Mouse (Mus musculus): ENCODE data around the gene Rad51d. TPM values are rescaled to one million over a fixed set of nuclear protein-coding genes. Genes with fewer than 3 reads are reported as not detected.
"Not testable (repeated sequence)": the region's sequence is repeated elsewhere in the genome, so short reads cannot be mapped to it uniquely, and the experiment has no call there.

Gene Rad51d
- 13.5 and 14.2 TPM in 2 replicates for polyA plus RNA-seq (2015; fragmentation: Nextera tagmentation; extraction: Ambion mirVana)

DNA sequence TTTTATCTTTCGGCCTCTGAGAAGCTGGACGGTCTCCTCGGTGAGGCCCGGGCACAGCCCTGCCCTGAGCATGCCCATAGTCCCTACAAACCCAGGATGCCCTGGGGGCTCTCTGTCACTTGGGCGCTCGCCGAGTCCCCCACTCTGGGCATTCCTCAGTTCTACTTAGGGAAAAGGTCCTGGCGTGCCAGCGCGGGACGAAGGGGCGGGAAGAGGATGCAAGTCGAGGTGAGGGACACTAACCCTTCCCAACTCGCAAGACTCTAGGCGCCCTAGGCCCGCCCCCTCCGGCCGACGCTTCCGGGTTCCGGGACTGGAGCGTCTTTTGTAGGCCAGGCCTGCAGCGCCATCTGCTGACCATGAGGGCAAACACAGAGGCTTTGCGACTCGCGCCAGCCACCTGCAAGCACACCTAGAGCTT lies at the start of gene Rad51d:
Gene Rad51d, minus strand, starts transcription at position 273 of the 421 bp plus-strand sequence.
- Histone ChIP-seq H3K27ac (replicated peaks) (peak within 1 kb of the TSS; percentile 69), H3K9me3 (no peaks in the 10 kb centered on the region), H3K9ac (replicated peaks) (peak within 1 kb of the TSS; percentile 84), H3K4me1 (peaks cover 23% of the 10 kb centered on the region), H3K27me3 (peaks cover 7% of the 10 kb centered on the region; the same call in 1 of the 2 replicates), H3K4me3 (peak within 1 kb of the TSS; percentile 87), H3K36me3 (no peaks in the 10 kb centered on the region), H3K4me2 (replicated peaks) (peak within 1 kb of the TSS; percentile 94)
- peak; percentile 92 for ATAC-seq (replicated peaks)
- WGBS: 0% methylated on average over 26 of the region's 26 CpGs

GRCm38 (mm10) chr11:82933186-82933585 lies 42.8 kb upstream of the Rad51d start:
- peak overlapping the region; percentile 51 for H3K4me3 ChIP-seq
- ATAC-seq (replicated peaks): no peak
- H3K9me3 ChIP-seq: no peaks in the 10 kb centered on the region
- WGBS: 2% methylated on average over 29 of the region's 29 CpGs
- no peaks in the 10 kb centered on the region for H3K36me3 ChIP-seq
- H3K27ac ChIP-seq (replicated peaks): no peak overlapping the region
- H3K4me1 ChIP-seq: peaks cover 10% of the 10 kb centered on the region
- peak overlapping the region; percentile 98 for H3K4me2 ChIP-seq (replicated peaks)
- H3K9ac ChIP-seq (replicated peaks): 0 out of 2 replicates have a peak overlapping the region, but pooled peaks have one; percentile 40
- H3K27me3 ChIP-seq: peaks cover 47% of the 10 kb centered on the region

DNA sequence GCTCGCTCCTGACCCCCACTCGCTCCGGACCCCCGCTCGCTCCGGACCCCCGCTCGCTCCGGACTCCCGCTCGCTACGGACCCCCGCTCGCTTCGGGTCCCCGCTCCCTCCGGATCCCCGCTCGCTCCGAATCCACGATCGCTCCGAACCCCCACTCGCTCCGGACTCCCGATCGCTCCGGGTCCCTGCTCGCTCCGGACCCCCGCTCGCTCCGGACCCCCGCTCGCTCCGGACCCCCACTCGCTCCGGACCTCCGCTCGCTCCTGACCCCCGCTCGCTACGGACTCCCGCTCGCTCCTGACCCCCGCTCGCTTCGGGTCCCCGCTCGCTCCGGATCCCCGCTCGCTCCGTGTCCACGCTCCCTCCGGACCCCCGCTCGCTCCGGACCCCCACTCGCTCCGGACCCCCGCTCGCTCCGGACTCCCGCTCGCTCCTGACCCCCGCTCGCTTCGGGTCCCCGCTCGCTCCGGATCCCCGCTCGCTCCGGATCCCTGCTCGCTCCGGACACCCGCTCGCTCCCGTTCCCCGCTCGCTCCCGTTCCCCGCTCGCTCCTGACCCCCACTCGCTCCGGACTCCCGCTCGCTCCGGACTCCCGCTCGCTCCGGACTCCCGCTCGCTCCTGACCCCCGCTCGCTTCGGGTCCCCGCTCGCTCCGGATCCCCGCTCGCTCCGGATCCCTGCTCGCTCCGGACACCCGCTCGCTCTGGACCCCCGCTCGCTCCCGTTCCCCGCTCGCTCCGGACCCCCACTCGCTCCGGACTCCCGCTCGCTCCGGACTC lies 41.4 kb upstream of the Rad51d start:
- H3K9me3 ChIP-seq; H3K4me1 ChIP-seq; H3K27ac ChIP-seq (replicated peaks); H3K36me3 ChIP-seq; ATAC-seq (replicated peaks): not testable (repeated sequence)
- peak overlapping the region; percentile 98 for H3K4me2 ChIP-seq (replicated peaks)
- H3K4me3 ChIP-seq: peak overlapping the region; percentile 51
- 1% methylated on average over 119 of the region's 119 CpGs for WGBS
- peak overlapping the region; percentile 40 for H3K9ac ChIP-seq (replicated peaks)
- H3K27me3 ChIP-seq: peaks cover 49% of the 10 kb centered on the region

GRCm38 (mm10) chr11:82931161-82931560 lies 40.7 kb upstream of the Rad51d start:
- H3K4me1 ChIP-seq; ATAC-seq (replicated peaks); H3K36me3 ChIP-seq; H3K27ac ChIP-seq (replicated peaks); H3K9me3 ChIP-seq: not testable (repeated sequence)
- 1% methylated on average over 62 of the region's 63 CpGs for WGBS
- peak overlapping the region; percentile 32; the same call in 1 of the 2 replicates for H3K9ac ChIP-seq (replicated peaks)
- H3K4me3 ChIP-seq: peak overlapping the region; percentile 51
- peak overlapping the region; percentile 98 for H3K4me2 ChIP-seq (replicated peaks)
- peaks cover 45% of the 10 kb centered on the region for H3K27me3 ChIP-seq

- not testable (repeated sequence) for H3K36me3 ChIP-seq; H3K27ac ChIP-seq (replicated peaks); H3K4me1 ChIP-seq; ATAC-seq (replicated peaks); H3K9me3 ChIP-seq; H3K9ac ChIP-seq (replicated peaks)
- Histone ChIP-seq H3K4me3 (peak overlapping the region; percentile 51), H3K27me3 (peaks cover 42% of the 10 kb centered on the region), H3K4me2 (replicated peaks) (peak overlapping the region; percentile 98)
- WGBS: under 1% methylated on average over 76 of the region's 85 CpGs
Observed at GRCm38 (mm10) chr11:82930391-82930955, 40.1 kb upstream of the Rad51d start.

- 56% methylated on average over 3 of the region's 3 CpGs for WGBS
- peak overlapping the region; percentile 98; the same call in 1 of the 2 replicates for H3K4me2 ChIP-seq (replicated peaks)
Observed at GRCm38 (mm10) chr11:82929633-82929950, 39.2 kb upstream of the Rad51d start.

DNA sequence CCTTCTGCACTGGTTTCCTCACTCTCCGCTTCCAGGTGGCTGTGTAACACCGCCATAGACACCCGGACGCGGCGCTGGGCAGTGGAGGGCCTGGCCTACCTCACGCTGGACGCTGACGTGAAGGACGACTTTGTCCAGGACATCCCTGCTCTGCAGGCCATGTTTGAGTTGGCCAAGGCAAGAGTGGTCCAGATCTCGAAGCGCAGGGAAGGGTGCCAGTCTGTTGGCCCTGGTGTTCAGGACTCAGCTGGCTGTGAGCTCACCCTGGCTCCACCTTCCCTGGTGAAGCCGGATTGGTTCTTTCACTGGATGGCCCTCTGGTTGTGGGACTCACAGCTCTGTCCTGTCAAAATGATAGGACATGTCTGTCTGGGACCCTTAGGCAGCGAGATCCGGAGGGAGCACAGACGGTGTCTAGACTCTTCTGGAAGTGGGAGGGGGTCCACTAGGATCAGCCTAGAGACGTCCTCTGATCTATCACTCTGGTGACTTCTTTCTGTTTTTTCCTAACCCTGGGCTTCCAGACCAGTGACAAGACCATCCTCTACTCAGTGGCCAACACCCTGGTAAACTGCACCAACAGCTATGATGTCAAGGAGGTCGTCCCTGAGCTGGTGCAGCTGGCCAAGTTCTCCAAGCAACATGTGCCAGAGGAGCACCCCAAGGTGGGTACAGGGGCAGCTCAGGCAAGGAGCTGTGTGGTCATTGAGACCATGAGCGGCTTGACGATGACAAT lies 38.7 kb upstream of the Rad51d start:
- no peak for ATAC-seq (replicated peaks)
- Histone ChIP-seq H3K4me1 (peaks cover 10% of the 10 kb centered on the region), H3K9ac (replicated peaks) (no peak overlapping the region), H3K9me3 (no peaks in the 10 kb centered on the region), H3K36me3 (no peaks in the 10 kb centered on the region), H3K27me3 (peaks cover 32% of the 10 kb centered on the region), H3K27ac (replicated peaks) (no peak overlapping the region), H3K4me3 (no peak overlapping the region), H3K4me2 (replicated peaks) (no peak overlapping the region)
- 27% methylated on average over 20 of the region's 20 CpGs for WGBS

More at GRCm38 (mm10) chr11:82929633-82929950, 39.2 kb upstream of the Rad51d start:
- Histone ChIP-seq H3K27me3 (peaks cover 37% of the 10 kb centered on the region), H3K9me3 (no peaks in the 10 kb centered on the region), H3K36me3 (no peaks in the 10 kb centered on the region), H3K9ac (replicated peaks) (no peak overlapping the region), H3K27ac (replicated peaks) (no peak overlapping the region), H3K4me1 (peaks cover 10% of the 10 kb centered on the region), H3K4me3 (peak overlapping the region; percentile 51; the same call in 1 of the 2 replicates)
- no peak for ATAC-seq (replicated peaks)

GRCm38 (mm10) chr11:82923910-82924309 lies 33.5 kb upstream of the Rad51d start:
- H3K9me3 ChIP-seq; H3K27ac ChIP-seq (replicated peaks); H3K4me2 ChIP-seq (replicated peaks); H3K36me3 ChIP-seq; ATAC-seq (replicated peaks); H3K4me3 ChIP-seq; H3K4me1 ChIP-seq; H3K9ac ChIP-seq (replicated peaks): not testable (repeated sequence)
- WGBS: 85% methylated on average over 6 of the region's 6 CpGs
- peaks cover 12% of the 10 kb centered on the region for H3K27me3 ChIP-seq

DNA sequence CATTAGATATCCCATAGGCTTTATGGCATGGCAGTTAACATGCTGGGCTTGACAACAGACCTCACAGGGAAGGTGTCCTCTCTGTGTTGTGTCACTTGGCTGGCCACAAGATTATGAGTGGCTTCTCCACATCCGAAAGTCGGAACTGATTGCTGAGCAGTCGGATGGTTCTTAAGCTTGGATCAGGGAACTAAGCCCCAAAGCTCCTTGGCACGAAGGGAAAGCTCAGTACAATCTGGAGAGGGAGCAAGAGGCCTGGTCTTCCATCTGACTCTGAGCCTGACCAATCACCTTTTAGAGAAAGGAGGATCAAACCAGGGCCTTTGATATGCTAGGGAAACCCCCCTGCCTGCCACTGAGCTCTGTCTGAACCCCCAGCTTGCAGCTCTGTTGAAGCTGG lies 31.3 kb upstream of the Rad51d start:
- Histone ChIP-seq H3K9me3 (no peaks in the 10 kb centered on the region), H3K4me1 (no peaks in the 10 kb centered on the region), H3K4me2 (replicated peaks) (no peak overlapping the region), H3K4me3 (no peak overlapping the region), H3K9ac (replicated peaks) (no peak overlapping the region), H3K27ac (replicated peaks) (no peak overlapping the region), H3K36me3 (no peaks in the 10 kb centered on the region), H3K27me3 (0 out of 2 replicates have a peak, but pooled peaks cover 4% of the 10 kb centered on the region)
- 75% methylated on average over 4 of the region's 4 CpGs for WGBS
- ATAC-seq (replicated peaks): no peak

- no peak for ATAC-seq (replicated peaks)
- Histone ChIP-seq H3K36me3 (no peaks in the 10 kb centered on the region), H3K4me2 (replicated peaks) (no peak overlapping the region), H3K27me3 (no peaks in the 10 kb centered on the region), H3K9ac (replicated peaks) (no peak overlapping the region), H3K27ac (replicated peaks) (no peak overlapping the region), H3K4me1 (no peaks in the 10 kb centered on the region), H3K4me3 (no peak overlapping the region), H3K9me3 (no peaks in the 10 kb centered on the region)
- WGBS: 74% methylated on average over 10 of the region's 10 CpGs
Observed at GRCm38 (mm10) chr11:82920768-82921167, 30.4 kb upstream of the Rad51d start.

DNA sequence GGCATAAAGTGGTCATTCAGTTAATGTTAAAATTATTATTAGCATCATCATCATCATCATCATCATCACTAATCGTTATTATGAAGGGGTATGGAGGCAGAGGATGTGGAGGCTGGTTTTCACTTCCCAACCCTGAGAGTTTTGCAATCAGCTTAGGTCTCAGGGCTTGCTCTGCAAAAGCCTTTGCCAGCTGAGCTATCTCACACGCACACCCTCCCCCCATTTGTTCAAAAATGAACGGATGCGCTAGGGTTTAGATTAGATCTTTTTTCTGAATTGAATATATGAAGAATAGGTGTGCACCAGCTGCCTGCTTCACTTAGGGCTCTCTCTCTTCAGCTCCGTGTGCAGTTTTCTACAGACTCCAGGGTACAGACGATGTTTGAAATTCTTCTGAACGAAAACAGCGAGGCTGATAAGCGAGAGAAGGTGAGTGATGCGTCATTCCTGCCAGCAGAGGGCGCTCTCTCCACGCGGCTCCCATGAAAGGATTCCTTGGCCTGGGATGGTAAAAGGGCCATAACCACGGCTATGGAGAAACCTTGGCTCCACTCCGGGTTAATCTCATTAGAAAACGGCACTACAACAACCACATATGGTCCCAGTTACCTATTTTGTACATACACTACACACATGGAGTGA lies 24.4 kb upstream of the Rad51d start:
- ATAC-seq (replicated peaks): peak; percentile 60
- Histone ChIP-seq H3K9ac (replicated peaks) (no peak overlapping the region), H3K4me2 (replicated peaks) (peak overlapping the region; percentile 38), H3K9me3 (no peaks in the 10 kb centered on the region), H3K4me3 (peak overlapping the region; percentile 14; the same call in 1 of the 2 replicates), H3K4me1 (no peaks in the 10 kb centered on the region), H3K27ac (replicated peaks) (no peak overlapping the region), H3K36me3 (no peaks in the 10 kb centered on the region), H3K27me3 (no peaks in the 10 kb centered on the region)
- 8% methylated on average over 16 of the region's 16 CpGs for WGBS

All from forebrain, embryonic 15.5 days (tissue).